Mouse (Mus musculus) myocyte (in vitro differentiated cells): ENCODE measurements around the gene Acot8.

Source experiments
- CEBPB ChIP-seq: IDR thresholded peaks from 2 replicates; pipeline ENCODE4 v1.6.1; 2011; ENCODE audit warnings: mild to moderate bottlenecking, moderate library complexity; ENCODE audit not compliant: poor library complexity, insufficient read depth, severe bottlenecking
- E2F4 ChIP-seq: IDR thresholded peaks from one replicate; pipeline ENCODE4 v1.6.1; 2011; ENCODE audit warnings: mild to moderate bottlenecking, control low read depth, moderate library complexity; ENCODE audit not compliant: insufficient read depth
- MAX ChIP-seq: IDR thresholded peaks from one replicate; pipeline ENCODE4 v1.6.1; 2011; ENCODE audit warnings: low read depth, mild to moderate bottlenecking, control low read depth
- MYOG ChIP-seq, 3 experiments: IDR thresholded peaks; one replicate each; pipeline ENCODE4 v1.6.1; 2011; ENCODE audit warnings: control low read depth in 2 of 3, low read depth in 2 of 3, mild to moderate bottlenecking in 2 of 3; ENCODE audit not compliant: insufficient read length in 2 of 3, control insufficient read depth in 1 of 3, insufficient read depth in 1 of 3
- POLR2A ChIP-seq: IDR thresholded peaks from one replicate; pipeline ENCODE4 v1.6.1; 2011; ENCODE audit warnings: low read depth, mild to moderate bottlenecking, control low read depth, moderate library complexity; ENCODE audit not compliant: insufficient read length
- POLR2AphosphoS2 ChIP-seq: IDR thresholded peaks from one replicate; pipeline ENCODE4 v1.6.1; 2011; ENCODE audit warnings: low read depth, control low read depth; ENCODE audit not compliant: insufficient read length
- REST ChIP-seq: IDR thresholded peaks from one replicate; pipeline ENCODE4 v1.6.1; 2011; ENCODE audit warnings: mild to moderate bottlenecking, control low read depth, moderate library complexity; ENCODE audit not compliant: insufficient read depth, insufficient read length
- TCF12 ChIP-seq: IDR thresholded peaks from one replicate; pipeline ENCODE4 v1.6.1; 2011; ENCODE audit warnings: mild to moderate bottlenecking, control low read depth; ENCODE audit not compliant: poor library complexity, insufficient read depth, severe bottlenecking
- TCF3 ChIP-seq: IDR thresholded peaks from one replicate; pipeline ENCODE4 v1.6.1; 2011; ENCODE audit warnings: low read depth, control low read depth; ENCODE audit not compliant: insufficient read length
- USF1 ChIP-seq: IDR thresholded peaks from one replicate; pipeline ENCODE4 v1.6.1; 2011; ENCODE audit warnings: low read depth, mild to moderate bottlenecking, control low read depth, moderate library complexity

GRCm38 (mm10) chr2:164784869-164785420 is 19.7 kb downstream of the Acot8 start:
- no peak for TF ChIP-seq MAX
- TF ChIP-seq USF1, result no peak
- TF ChIP-seq TCF12, result no peak
- no peak for TF ChIP-seq POLR2A
- TF ChIP-seq E2F4, result no peak
- TF ChIP-seq POLR2AphosphoS2, result no peak
- no peak for TF ChIP-seq TCF3
- no peak for TF ChIP-seq MYOG (IDR thresholded peaks at IDR 0.05; ENCODE audit: control insufficient read depth in 1 of 3, insufficient read depth in 1 of 3, insufficient read length in 2 of 3, low read depth in 2 of 3)
- no peak for TF ChIP-seq CEBPB
- TF ChIP-seq REST, result no peak
